Mouse (Mus musculus) heart, postnatal 10 days (tissue): ENCODE measurements at regions not wholly inside any gene's neighbourhood (a gene's known extent, or its start where the extent isn't known, plus 50 kb on each side); places are given as distances from the start of the nearest gene placed in this dataset.

Experiments
- DNase-seq, 2 experiments: peaks; one replicate each; pipeline ENCODE4 v3.0.0; 2021
- intact Hi-C: fragments of 180-260 bp; cut with DNase I; formaldehyde crosslinking; loops from one replicate; pipeline ENCODE4 v1.15.1; 2025

GRCm38 (mm10) chr4:142500541-142500940 lies 261.3 kb upstream of the Kazn start:
- DNase-seq: no peak
- intact Hi-C loops: no loop called here

DNA sequence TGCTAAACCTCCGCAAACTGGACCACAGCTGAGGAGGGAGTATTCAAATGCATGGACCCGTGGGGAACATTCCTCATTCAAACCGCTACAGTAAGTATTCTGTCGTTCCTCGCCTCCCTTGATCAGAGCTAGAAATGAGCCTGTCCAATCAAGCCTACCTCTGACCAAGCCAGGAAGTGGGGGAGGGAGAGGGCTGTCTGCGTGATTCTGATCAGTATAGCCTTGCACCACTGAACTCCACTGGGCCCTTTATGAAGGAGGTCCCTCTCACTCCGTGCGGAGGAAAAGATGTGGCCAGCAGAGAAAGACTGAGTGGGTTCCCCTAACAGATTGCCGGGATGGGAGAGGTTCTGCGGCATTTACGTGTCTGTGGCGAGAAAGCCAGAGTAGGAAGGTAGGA lies 257.4 kb upstream of the Kazn start:
- intact Hi-C loops: no loop called here
- DNase-seq: no peak

DNA sequence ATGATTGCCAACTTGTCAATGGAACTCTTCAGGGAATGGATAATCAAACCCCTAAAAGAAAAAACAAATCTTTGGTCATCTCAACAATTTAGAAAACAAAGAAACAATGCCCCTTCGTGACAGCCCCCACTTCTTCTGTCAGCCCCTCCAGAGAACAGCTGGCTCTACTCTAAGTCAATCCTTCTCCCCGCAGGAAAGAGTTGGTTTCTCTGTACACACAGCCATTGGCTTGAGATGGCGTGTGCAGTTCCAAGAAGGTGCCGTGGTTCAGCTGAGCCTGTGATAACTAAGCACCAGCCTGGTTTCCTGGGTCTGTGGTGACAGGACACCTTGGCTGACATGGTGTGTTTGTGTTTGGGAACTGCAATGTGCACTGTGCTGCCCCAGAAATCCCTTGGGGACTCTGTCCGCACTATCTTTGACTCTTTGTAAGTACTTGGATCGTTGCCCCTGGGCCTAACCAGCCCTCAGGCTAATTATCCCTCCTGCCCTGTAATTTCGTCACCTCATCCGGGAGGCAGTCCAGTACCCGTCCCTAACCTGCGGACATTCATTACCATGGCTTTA lies 253.8 kb upstream of the Kazn start:
- DNase-seq: peak; percentile 68
- intact Hi-C loops: no loop called here

DNA sequence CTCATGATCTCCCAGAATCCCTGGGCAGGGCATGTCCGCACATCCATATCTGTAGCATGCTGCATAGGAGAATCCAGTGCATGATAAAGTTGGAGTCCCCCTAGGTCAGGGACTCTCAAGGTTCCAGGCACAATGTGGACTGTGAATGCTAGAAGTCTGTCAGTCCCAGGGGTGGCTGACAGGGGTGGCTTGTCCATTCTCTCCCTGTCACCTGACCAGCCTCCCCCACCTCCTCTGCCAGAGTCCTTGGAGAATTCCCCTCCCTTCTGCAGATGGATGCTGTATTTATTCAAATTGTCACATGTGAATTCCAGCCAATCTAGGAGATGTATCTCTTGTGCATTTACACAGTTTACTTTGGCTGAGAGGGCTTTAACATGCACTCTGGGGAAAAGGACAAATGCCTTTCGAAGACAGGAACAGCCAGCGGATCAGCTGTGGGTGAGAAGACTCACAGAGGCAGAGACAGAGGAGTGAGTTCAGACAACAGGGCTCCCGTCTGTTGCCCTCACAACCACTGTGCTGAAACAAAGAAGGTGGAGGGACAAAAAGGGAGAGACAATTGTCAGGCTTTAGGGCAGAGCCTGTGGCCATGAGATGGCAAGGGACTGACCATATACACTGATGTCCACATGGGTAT lies 246.7 kb upstream of the Kazn start:
- DNase-seq: no peak
- intact Hi-C loops: no loop called here

- intact Hi-C loops: no loop called here
Observed at GRCm38 (mm10) chr4:142475632-142476031, 236.4 kb upstream of the Kazn start.

GRCm38 (mm10) chr4:142474626-142475025 lies 235.4 kb upstream of the Kazn start:
- intact Hi-C loops: no loop called here
- DNase-seq: no peak

More at GRCm38 (mm10) chr4:142475632-142476031, 236.4 kb upstream of the Kazn start:
- DNase-seq: no peak

GRCm38 (mm10) chr4:142474018-142474417 lies 234.8 kb upstream of the Kazn start:
- intact Hi-C loops: no loop called here
- peak; percentile 8 to 19 for DNase-seq

- DNase-seq: no peak
- intact Hi-C loops: no loop called here
Observed at GRCm38 (mm10) chr4:142473284-142473683, 234.1 kb upstream of the Kazn start.

DNA sequence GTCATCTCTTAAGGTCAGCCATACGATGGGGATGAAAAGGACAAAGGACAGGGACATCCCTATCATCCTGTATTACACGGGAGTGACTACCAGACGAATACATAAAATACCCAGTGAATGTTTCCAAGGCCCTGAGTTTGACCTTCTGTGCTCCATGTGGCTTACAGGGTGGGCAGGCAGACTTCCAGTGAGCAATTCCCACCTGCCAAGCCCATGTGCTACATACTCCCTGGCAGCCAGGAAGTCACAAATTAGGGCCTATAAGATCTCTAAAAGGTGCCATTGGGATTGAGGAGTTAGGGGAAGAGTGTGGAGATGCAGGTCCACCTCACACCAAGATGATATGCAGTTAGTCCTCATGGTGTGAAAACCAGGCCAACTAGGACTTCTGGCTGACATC lies 233.1 kb upstream of the Kazn start:
- intact Hi-C loops: no loop called here
- DNase-seq: no peak

GRCm38 (mm10) chr4:142470784-142471183 lies 231.6 kb upstream of the Kazn start:
- intact Hi-C loops: no loop called here
- no peak for DNase-seq

GRCm38 (mm10) chr4:142467920-142468319 lies 228.7 kb upstream of the Kazn start:
- no peak for DNase-seq
- intact Hi-C loops: no loop called here

DNA sequence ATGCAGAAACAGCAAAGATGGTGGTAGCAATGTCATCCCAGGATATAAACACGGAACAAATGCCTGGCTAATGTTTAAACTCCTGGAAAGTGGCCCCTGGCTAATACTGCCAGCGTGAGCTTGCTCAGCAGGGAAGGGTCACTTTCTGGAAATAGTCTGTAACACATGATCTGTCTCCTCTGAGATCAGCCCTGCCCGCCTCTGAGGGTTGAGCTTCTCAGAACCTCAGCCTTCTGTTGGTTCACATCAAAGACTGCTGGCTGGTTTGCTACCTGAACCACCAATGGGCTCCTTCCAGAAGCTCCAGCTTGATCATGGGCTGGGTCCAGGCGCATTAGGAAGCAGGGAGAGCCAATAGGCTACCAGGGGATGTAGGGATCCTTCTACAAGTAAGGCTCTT lies 226.0 kb upstream of the Kazn start:
- intact Hi-C loops: no loop called here
- no peak for DNase-seq

GRCm38 (mm10) chr4:142464066-142464465 lies 224.9 kb upstream of the Kazn start:
- no peak for DNase-seq
- intact Hi-C loops: no loop called here

- DNase-seq: no peak
- intact Hi-C loops: no loop called here
Observed at GRCm38 (mm10) chr4:142460468-142461086, 221.4 kb upstream of the Kazn start.

GRCm38 (mm10) chr4:142452614-142453013 lies 213.4 kb upstream of the Kazn start:
- no peak for DNase-seq
- intact Hi-C loops: no loop called here

- intact Hi-C loops: no loop called here
- DNase-seq: peak; percentile 11 to 17
Observed at GRCm38 (mm10) chr4:142450884-142451283, 211.7 kb upstream of the Kazn start.

GRCm38 (mm10) chr4:142449713-142450112 lies 210.5 kb upstream of the Kazn start:
- intact Hi-C loops: no loop called here
- no peak for DNase-seq

GRCm38 (mm10) chr4:142449198-142449702 lies 210.0 kb upstream of the Kazn start:
- no peak for DNase-seq
- intact Hi-C loops: no loop called here

- intact Hi-C loops: no loop called here
- DNase-seq: peak; percentile 8 to 12
Observed at GRCm38 (mm10) chr4:142447529-142447928, 208.3 kb upstream of the Kazn start.

GRCm38 (mm10) chr4:142441045-142441444 lies 201.8 kb upstream of the Kazn start:
- intact Hi-C loops: no loop called here
- DNase-seq: no peak

- intact Hi-C loops: no loop called here
- no peak for DNase-seq
Observed at GRCm38 (mm10) chr4:142439450-142440183, 200.4 kb upstream of the Kazn start.
